Comparison of ENCODE assay signal across 19 mouse cellular contexts in the genomic region with DNA sequence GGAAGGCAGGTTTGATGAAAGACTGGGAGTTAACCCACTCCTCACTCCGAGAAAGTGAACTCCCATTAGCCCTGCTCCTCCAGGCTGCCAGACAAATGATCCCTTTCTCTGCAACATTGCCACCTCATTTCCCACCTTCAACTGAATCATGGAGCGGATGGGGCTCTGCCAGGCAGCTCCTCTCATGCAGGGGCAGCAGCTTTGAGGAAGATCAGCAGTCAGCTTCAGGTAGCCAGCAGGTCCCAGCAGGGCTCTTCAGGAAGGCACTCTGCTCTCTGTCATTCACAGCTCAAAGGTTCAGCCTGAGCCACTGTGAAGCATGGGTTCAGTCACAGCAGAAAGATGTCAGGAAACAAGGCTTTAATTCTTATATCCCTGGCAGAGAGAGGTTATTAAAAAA.
"Had no signal": no experiment of that assay in that cellular context is flagged by ENCODE, and none has a peak within 500 bp of the region (broad histone marks: within the 10 kb centered on the region; RNA-seq: fewer than 3 reads in every experiment).

No protein-coding gene starts in this region.

- H3K4me2 ChIP-seq: limb, embryonic 13.5 days; liver, embryonic 12.5 days; liver, embryonic 15.5 days; lung, embryonic 15.5 days; midbrain, embryonic 15.5 days had no signal

- H3K9me3 ChIP-seq: limb, embryonic 10.5 days; liver, embryonic 12.5 days; liver, embryonic 15.5 days; lung, embryonic 15.5 days; midbrain, embryonic 10.5 days; midbrain, embryonic 15.5 days had no signal

- H3K36me3 ChIP-seq: limb, embryonic 10.5 days; limb, embryonic 13.5 days; liver, embryonic 12.5 days; liver, embryonic 15.5 days; lung, embryonic 15.5 days; midbrain, embryonic 10.5 days; midbrain, embryonic 15.5 days had no signal

- H3K9ac ChIP-seq: limb, embryonic 13.5 days; liver, embryonic 12.5 days; liver, embryonic 15.5 days; lung, embryonic 15.5 days; midbrain, embryonic 15.5 days had no signal

- H3K27me3 ChIP-seq: liver, embryonic 12.5 days; liver, embryonic 15.5 days; lung, embryonic 15.5 days; midbrain, embryonic 15.5 days had no signal

- ATAC-seq: liver, embryonic 12.5 days; midbrain, embryonic 15.5 days had no signal

- H3K4me1 ChIP-seq: limb, embryonic 10.5 days; limb, embryonic 13.5 days; liver, embryonic 12.5 days; liver, embryonic 15.5 days; lung, embryonic 15.5 days; megakaryocyte, embryonic 14.5 days; midbrain, embryonic 10.5 days had no signal

- H3K4me3 ChIP-seq: layer of hippocampus, adult 2 months; limb, embryonic 10.5 days; limb, embryonic 13.5 days; liver, embryonic 12.5 days; liver, embryonic 15.5 days; lung, embryonic 15.5 days; megakaryocyte, embryonic 14.5 days; midbrain, embryonic 10.5 days; midbrain, embryonic 15.5 days had no signal

- DNase-seq: kidney, adult 2 months; kidney, postnatal 25 days; layer of hippocampus, adult 9-11 months; liver; lung, adult 18-20 months; lung, postnatal 10 days; lung, postnatal 36 days; thymus, adult 18-20 months; thymus, postnatal 36 days had no signal

- H3K27ac ChIP-seq: kidney, postnatal 0 days; layer of hippocampus, adult 2 months; limb, embryonic 10.5 days; limb, embryonic 13.5 days; liver, embryonic 12.5 days; liver, embryonic 15.5 days; lung, embryonic 15.5 days; midbrain, embryonic 10.5 days; midbrain, embryonic 15.5 days had no signal
